Mouse (Mus musculus) kidney, adult 2 months (tissue): ENCODE results near the gene Glis2.
A peak's percentile ranks its signal among the peaks of the same experiment; 100 is the strongest.

ENCODE experiments used
- CTCF ChIP-seq: fragments of 200-500 bp; conservative IDR thresholded peaks from 2 replicates; pipeline ENCODE4 v1.5.1; 2011; ENCODE audit warnings: low read depth, mild to moderate bottlenecking, control low read depth, low read length, moderate library complexity, mixed read lengths; ENCODE audit not compliant: insufficient read depth, insufficient read length
- POLR2A ChIP-seq: fragments of 200-500 bp; IDR thresholded peaks from one replicate; pipeline ENCODE4 v1.6.1; 2011; ENCODE audit warnings: low read depth, low read length, control low read depth

- TF ChIP-seq POLR2A (no peak), CTCF (peak; percentile 65)
Measured at GRCm38 (mm10) chr16:4654706-4655105, 60.2 kb downstream of the Glis2 start.
